Mouse (Mus musculus) monocyte, adult 5-6 weeks (primary cell): Measurements from ENCODE around the gene Pxmp4. TPM values are rescaled to one million over a fixed set of nuclear protein-coding genes. Genes with fewer than 3 reads are reported as not detected.

Experiments used
- ATAC-seq: fragments of 153-309, 156-312 bp; replicated peaks from 2 replicates; pipeline ENCODE4 v1.8.0; 2017; ENCODE audit warnings: mild to moderate bottlenecking; ENCODE audit not compliant: low TSS enrichment, insufficient number of reproducible peaks, severe bottlenecking, poor library complexity, low FRiP score
- total RNA-seq: library from RNA; stranded (forward); fragments of 200-1000, 200-491, 200-594 nt; gene quantifications from 3 replicates; pipeline ENCODE4 v1.2.3, GENCODE M21; 2017

Pxmp4 gene
- total RNA-seq, 1 experiment from 2014 or later: 9.6 TPM

GRCm38 (mm10) chr2:154580586-154580985 is 22.9 kb downstream of the Pxmp4 start:
- no peak for ATAC-seq

DNA sequence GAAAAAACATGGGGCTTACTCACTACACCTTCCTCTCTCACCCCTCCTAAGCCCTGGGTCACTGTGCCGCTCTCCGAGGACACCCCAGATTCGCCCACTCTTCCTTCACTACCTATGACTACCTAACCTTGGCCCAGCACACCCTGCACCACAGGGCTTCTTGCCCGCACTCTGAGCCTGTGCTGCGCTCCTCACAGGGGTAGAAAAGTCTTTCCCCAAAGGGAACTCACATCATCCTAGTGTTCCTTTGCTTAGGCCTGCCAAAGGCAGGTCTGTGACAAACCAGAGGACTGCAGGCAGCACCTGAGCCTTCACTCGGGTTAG is 25.8 kb downstream of the Pxmp4 start:
- ATAC-seq: no peak

DNA sequence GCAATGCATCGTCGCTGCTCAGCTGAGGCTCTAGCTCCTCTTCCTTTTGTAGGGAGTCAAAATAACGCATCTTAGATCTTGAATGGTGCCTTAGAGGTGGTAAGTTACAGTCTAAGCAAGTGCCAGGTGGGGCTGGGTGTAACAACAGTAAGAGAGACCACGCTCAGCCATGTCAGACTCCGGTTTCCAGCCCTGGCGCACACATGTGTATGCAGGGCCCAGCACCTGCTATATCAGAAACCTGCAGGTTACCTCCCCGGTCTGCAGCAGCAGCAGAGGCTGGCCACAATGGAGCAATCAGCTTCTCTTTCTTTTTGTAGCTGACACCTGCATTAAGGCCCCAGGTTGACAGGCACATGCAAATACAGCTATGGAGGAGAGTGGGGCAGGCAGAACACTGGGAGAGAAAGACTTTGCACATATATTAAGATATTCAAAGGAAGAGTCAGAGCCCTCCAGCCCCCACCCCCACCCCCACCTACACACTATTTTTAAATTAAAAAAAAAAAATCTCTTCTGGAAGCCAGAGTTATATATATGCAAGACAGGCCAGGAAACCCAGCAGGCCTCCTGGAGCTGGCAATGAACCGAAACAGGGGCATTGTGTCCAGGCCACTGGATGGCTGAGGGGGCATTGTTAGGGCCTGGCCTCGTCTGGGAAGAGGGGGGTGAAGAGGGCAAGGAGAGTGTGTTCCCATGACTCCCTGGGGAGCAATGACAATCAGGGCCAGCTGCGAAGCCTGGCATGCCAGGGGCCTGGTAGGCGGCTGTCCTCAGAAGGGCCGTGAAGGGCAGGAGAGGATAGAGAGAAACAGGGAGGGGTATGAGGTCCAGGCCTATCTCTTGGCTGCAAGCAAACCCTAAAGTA is 26.4 kb downstream of the Pxmp4 start:
- ATAC-seq: no peak

- ATAC-seq: peak; percentile 38; the same call in 1 of the 2 replicates
Observed at GRCm38 (mm10) chr2:154574271-154574670, 29.2 kb downstream of the Pxmp4 start.

DNA sequence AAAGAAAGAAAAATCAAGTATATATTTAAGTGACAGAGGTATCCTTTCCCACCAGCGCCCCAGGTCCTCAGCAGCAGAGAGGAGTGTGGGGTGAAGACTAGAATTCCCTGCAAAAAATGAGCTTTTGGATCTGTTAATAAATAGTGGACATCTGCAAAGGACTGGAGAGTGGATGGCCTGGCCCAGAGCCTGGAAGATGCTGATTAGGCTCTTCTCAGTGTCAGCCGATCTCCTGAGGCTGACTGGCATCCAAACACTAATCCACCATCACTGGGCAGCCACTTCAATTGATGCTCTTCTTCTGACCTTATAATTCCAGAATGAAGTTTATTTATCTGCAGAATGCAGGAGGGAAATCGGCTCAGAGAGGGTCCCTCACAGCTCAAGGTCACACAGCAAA is 30.5 kb downstream of the Pxmp4 start:
- no peak for ATAC-seq

DNA sequence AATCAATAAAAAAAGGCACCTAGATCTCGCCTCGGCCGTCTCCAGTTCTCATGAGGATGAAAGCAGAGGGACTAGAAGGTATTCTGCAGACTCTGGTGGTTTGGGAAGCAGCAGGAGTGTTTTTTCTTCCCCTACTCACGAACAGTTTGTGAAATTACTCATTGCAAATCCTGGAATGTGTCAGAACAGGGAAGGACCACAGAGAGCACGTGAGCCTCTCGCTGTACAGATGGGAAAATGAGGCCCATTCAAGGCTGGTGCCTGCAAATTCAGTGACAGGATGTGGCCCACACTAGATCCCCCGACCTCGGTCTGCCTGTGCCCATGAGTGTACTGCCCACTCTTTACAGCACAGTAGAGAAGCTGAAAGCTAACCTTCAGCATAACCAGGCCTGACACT is 31.5 kb downstream of the Pxmp4 start:
- no peak for ATAC-seq

DNA sequence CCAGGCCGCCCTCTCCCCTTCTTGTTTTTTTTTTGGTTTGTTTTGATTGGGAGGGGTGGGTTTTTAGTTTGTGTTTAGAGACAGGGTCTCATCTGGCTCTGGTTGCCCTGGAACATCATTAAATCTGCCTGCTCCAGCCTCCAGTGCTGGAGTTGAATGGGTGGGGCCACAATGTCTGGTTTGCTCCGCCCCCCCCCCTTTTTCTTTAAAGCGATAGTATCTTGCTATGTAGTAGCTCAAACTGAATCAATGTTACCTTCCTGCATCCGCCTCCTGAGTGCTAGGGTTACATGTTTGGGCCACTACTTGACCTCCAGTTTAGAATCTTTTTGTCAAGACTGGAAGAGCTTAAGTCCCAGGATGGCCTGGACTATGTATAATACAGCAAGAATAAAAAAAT is 32.2 kb downstream of the Pxmp4 start:
- ATAC-seq: no peak

DNA sequence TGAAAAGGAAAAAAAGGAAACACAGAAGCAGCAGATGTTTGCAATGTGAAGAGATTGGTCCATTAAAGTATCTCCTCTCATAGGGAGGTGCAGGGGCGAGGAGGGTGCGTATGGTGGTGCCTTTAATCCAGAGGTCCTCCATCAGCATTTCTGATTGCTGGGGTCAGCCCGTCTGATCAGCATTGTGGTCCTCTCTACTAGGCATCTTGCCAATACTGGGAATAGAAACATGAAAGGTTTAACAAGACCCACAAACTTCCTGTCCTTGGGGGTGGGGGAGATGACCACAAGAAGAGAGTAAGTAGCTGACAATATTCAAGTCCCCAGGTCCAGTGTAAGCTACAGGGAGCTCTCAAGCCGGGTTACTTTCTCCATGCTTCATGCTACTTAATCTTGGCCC is 32.8 kb downstream of the Pxmp4 start:
- ATAC-seq: no peak

DNA sequence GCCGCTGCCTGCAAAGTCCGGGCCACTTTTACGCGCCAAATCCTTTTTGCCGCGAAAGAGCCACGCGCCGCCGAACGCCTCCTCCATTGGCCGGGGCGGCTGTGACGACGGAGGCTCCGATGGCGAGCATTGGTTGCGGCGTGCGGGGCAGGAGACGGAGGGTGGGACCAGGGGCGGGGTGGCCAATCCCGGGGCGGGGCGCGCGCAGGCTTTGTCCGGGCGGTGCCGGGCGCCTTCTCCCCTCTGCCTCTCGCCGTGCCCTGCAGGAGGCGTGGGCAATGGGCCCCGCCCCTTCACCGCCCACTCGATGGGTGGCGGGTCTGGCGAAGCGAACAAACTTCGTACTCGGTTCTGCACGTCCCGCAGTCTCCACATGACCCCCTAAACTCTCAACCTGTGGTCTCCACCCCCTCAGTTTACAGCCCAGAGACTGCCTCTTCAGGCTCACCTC is 33.6 kb downstream of the Pxmp4 start, which contains the start of gene E2f1:
Gene E2f1, minus strand, starts transcription at position 57 of the 451 bp plus-strand sequence.
- ATAC-seq: peak; percentile 88

- ATAC-seq: peak; percentile 61
Observed at GRCm38 (mm10) chr2:154569071-154569748, 34.3 kb downstream of the Pxmp4 start.

- ATAC-seq: no peak
Observed at GRCm38 (mm10) chr2:154568329-154569070, 35.0 kb downstream of the Pxmp4 start.

DNA sequence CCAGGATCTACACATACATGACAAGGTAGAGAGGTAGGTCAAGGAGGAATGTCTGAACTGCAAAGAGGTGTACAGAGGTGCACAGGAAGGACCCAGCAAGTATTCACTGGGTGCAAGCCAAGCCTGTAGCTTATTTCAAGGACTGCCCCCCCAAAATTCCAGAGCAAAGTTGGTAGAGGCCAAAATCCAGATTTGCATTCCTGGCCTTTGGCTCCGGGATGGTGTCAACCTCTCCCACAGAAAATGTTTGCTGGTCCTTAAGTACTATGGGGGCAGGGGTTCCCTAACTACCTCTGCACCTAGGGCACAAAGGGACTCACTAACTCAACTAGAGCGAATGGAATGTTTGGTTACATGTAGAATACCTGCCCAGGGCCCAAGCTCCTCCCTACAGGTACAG is 35.7 kb downstream of the Pxmp4 start:
- ATAC-seq: no peak

GRCm38 (mm10) chr2:154566641-154567040 is 36.9 kb downstream of the Pxmp4 start:
- ATAC-seq: no peak

GRCm38 (mm10) chr2:154565562-154565961 is 37.9 kb downstream of the Pxmp4 start:
- no peak for ATAC-seq

GRCm38 (mm10) chr2:154563612-154564170 is 39.8 kb downstream of the Pxmp4 start:
- no peak for ATAC-seq

DNA sequence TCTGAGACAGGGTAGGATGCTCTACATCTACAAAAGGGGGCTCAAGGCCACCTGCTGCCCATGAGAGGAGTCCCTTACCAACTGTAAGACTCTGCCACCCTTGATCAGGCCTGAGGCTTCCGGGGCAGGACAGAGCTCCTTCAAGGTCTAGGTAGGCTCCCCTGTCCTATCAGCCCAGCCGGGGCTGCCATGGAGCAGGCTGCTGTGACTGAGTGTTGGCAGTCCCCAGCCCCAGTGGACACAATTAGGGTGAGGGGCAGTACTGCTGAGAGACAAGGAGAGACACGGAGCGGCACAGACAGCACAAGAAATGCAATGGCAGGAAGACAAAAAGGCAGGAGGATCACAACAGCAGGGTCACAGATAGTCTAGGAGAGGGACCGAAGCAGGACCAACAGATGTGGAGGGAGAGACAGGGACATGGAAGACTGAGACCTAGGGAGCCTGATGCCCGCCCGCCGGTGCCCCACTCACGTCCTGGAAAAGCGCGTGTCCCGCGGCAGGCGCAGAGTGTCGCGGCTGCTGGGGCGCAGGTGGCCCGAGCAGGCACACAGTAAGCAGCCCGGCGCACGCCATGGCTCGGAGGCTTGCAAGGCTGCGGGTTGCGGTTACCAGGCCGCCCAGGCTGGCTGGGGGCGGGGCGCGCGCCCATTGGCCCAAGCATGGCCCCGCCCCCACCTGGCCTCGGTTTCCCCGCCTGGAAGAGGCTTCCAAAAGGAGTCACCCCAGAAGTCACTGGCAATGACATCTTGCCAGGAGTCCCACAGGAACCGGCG is 45.1 kb downstream of the Pxmp4 start, which contains the start of gene Necab3:
Gene Necab3, minus strand, starts transcription at position 627 of the 776 bp plus-strand sequence.
- ATAC-seq: 0 out of 2 replicates have a peak, but pooled peaks have one; percentile 20

GRCm38 (mm10) chr2:154557184-154557832 is 46.2 kb downstream of the Pxmp4 start:
- ATAC-seq: no peak

DNA sequence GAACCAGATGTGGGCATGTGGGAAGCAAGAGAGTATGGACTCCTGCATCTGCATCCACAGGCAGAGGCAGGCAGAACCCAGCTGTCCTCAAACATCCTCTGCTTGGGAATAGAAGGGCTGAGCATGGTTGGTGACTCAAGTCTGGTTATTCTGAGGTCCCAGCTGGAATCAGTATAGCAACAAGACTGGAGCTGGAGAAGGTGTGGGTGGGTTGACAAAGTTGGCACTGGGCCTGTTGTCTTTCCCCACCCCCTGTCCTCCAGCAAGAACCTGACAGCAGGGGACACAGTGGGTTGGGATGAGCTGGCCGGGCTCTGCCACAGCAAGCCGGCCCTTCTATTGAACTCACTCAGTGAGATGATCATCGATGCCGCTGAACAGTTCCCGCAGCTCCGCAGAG is 48.3 kb downstream of the Pxmp4 start:
- no peak for ATAC-seq
